Mouse (Mus musculus): Measurements from ENCODE around the gene Trpm1. TPM values are rescaled to one million over a fixed set of nuclear protein-coding genes. Genes with fewer than 3 reads are reported as not detected.

Gene Trpm1
- polyA plus RNA-seq, 1 experiment, result not detected

GRCm38 (mm10) chr7:64166724-64167123 is 13.1 kb downstream of the Trpm1 start:
- peaks cover 11% of the 10 kb centered on the region for H3K4me1 ChIP-seq (ENCODE audit: control insufficient read depth, insufficient read depth, low read length)
- no peak for DNase-seq
- H3K27me3 ChIP-seq (ENCODE audit: control insufficient read depth, insufficient read depth, low read length), result no peaks in the 10 kb centered on the region
- no peak overlapping the region for H3K4me3 ChIP-seq (replicated peaks; ENCODE audit: insufficient read depth, low read depth, low read length)
- TF ChIP-seq POLR2A (IDR thresholded peaks at IDR 0.05; ENCODE audit: borderline replicate concordance, insufficient read depth, low read length) (no peak), CTCF (IDR thresholded peaks at IDR 0.05; ENCODE audit: borderline replicate concordance, insufficient read depth, low read depth, low read length) (no peak)
- no peak overlapping the region for H3K27ac ChIP-seq (ENCODE audit: insufficient read depth, low read length)

DNA sequence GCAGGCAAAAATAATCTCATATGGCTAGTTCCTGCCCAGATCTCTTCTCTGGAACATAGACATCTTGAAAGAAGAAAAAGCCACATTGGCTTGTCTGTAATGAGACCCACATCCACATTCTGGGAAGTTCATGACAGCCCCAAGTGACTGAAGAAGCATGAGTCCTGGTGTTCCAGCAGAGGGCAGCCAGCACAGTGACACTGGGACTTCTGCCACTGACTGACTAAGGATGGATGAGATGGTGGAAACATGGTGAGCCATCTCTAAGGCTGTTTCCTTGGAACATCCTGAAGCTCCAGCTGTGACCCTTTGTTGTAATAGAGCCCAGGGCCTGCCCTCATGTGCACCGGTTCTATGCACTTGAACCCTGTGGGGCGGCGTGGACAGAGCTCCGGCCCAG is 25.7 kb downstream of the Trpm1 start:
- Histone ChIP-seq H3K27me3 (ENCODE audit: control insufficient read depth, insufficient read depth, low read length) (no peaks in the 10 kb centered on the region; the same call in 1 of the 2 replicates), H3K27ac (ENCODE audit: insufficient read depth, low read length) (no peak overlapping the region), H3K4me3 (replicated peaks; ENCODE audit: insufficient read depth, low read depth, low read length) (no peak overlapping the region), H3K4me1 (ENCODE audit: control insufficient read depth, insufficient read depth, low read length) (no peaks in the 10 kb centered on the region)
- 83% methylated on average over 4 of the region's 4 CpGs for WGBS
- no peak for DNase-seq
- TF ChIP-seq CTCF (IDR thresholded peaks at IDR 0.05; ENCODE audit: borderline replicate concordance, insufficient read depth, low read depth, low read length) (peak; percentile 9; the same call in 1 of the 2 replicates), POLR2A (IDR thresholded peaks at IDR 0.05; ENCODE audit: borderline replicate concordance, insufficient read depth, low read length) (no peak)

- WGBS, result 46% methylated on average over 10 of the region's 10 CpGs
- Histone ChIP-seq H3K27me3 (ENCODE audit: control insufficient read depth, insufficient read depth, low read length) (no peaks in the 10 kb centered on the region; the same call in 1 of the 2 replicates), H3K4me1 (ENCODE audit: control insufficient read depth, insufficient read depth, low read length) (no peaks in the 10 kb centered on the region), H3K27ac (ENCODE audit: insufficient read depth, low read length) (no peak overlapping the region), H3K4me3 (replicated peaks; ENCODE audit: insufficient read depth, low read depth, low read length) (no peak overlapping the region)
- TF ChIP-seq POLR2A (IDR thresholded peaks at IDR 0.05; ENCODE audit: borderline replicate concordance, insufficient read depth, low read length), result no peak
- TF ChIP-seq CTCF (IDR thresholded peaks at IDR 0.05; ENCODE audit: borderline replicate concordance, insufficient read depth, low read depth, low read length), result no peak
- DNase-seq, result no peak
These were observed 31.7 kb downstream of the Trpm1 start for GRCm38 (mm10) chr7:64185203-64185931.

- no peaks in the 10 kb centered on the region; the same call in 1 of the 2 replicates for H3K27me3 ChIP-seq (ENCODE audit: control insufficient read depth, insufficient read depth, low read length)
- WGBS, result 94% methylated on average over 3 of the region's 3 CpGs
- H3K27ac ChIP-seq (ENCODE audit: insufficient read depth, low read length), result no peak overlapping the region
- DNase-seq, result no peak
- H3K4me3 ChIP-seq (replicated peaks; ENCODE audit: insufficient read depth, low read depth, low read length), result no peak overlapping the region
- TF ChIP-seq POLR2A (IDR thresholded peaks at IDR 0.05; ENCODE audit: borderline replicate concordance, insufficient read depth, low read length), result no peak
- TF ChIP-seq CTCF (IDR thresholded peaks at IDR 0.05; ENCODE audit: borderline replicate concordance, insufficient read depth, low read depth, low read length), result no peak
- H3K4me1 ChIP-seq (ENCODE audit: control insufficient read depth, insufficient read depth, low read length), result no peaks in the 10 kb centered on the region
These were observed 32.3 kb downstream of the Trpm1 start for GRCm38 (mm10) chr7:64185932-64186312.

GRCm38 (mm10) chr7:64192261-64192943 is 38.8 kb downstream of the Trpm1 start:
- no peak for TF ChIP-seq POLR2A (IDR thresholded peaks at IDR 0.05; ENCODE audit: borderline replicate concordance, insufficient read depth, low read length)
- TF ChIP-seq CTCF (IDR thresholded peaks at IDR 0.05; ENCODE audit: borderline replicate concordance, insufficient read depth, low read depth, low read length), result no peak
- WGBS, result 61% methylated on average over 14 of the region's 14 CpGs
- Histone ChIP-seq H3K4me1 (ENCODE audit: control insufficient read depth, insufficient read depth, low read length) (no peaks in the 10 kb centered on the region), H3K27me3 (ENCODE audit: control insufficient read depth, insufficient read depth, low read length) (no peaks in the 10 kb centered on the region), H3K27ac (ENCODE audit: insufficient read depth, low read length) (no peak overlapping the region), H3K4me3 (replicated peaks; ENCODE audit: insufficient read depth, low read depth, low read length) (no peak overlapping the region)
- peak; percentile 8 to 12 for DNase-seq

- WGBS, result 69% methylated on average over 5 of the region's 5 CpGs
- no peak overlapping the region for H3K27ac ChIP-seq (ENCODE audit: insufficient read depth, low read length)
- no peak for TF ChIP-seq POLR2A (IDR thresholded peaks at IDR 0.05; ENCODE audit: borderline replicate concordance, insufficient read depth, low read length)
- no peak for TF ChIP-seq CTCF (IDR thresholded peaks at IDR 0.05; ENCODE audit: borderline replicate concordance, insufficient read depth, low read depth, low read length)
- H3K27me3 ChIP-seq (ENCODE audit: control insufficient read depth, insufficient read depth, low read length), result no peaks in the 10 kb centered on the region
- H3K4me3 ChIP-seq (replicated peaks; ENCODE audit: insufficient read depth, low read depth, low read length), result no peak overlapping the region
- DNase-seq, result no peak
- no peaks in the 10 kb centered on the region for H3K4me1 ChIP-seq (ENCODE audit: control insufficient read depth, insufficient read depth, low read length)
These were observed 39.8 kb downstream of the Trpm1 start for GRCm38 (mm10) chr7:64193476-64193875.

- no peak overlapping the region for H3K4me3 ChIP-seq (replicated peaks; ENCODE audit: insufficient read depth, low read depth, low read length)
- no peak for DNase-seq
- H3K27me3 ChIP-seq (ENCODE audit: control insufficient read depth, insufficient read depth, low read length), result no peaks in the 10 kb centered on the region
- TF ChIP-seq POLR2A (IDR thresholded peaks at IDR 0.05; ENCODE audit: borderline replicate concordance, insufficient read depth, low read length) (no peak), CTCF (IDR thresholded peaks at IDR 0.05; ENCODE audit: borderline replicate concordance, insufficient read depth, low read depth, low read length) (no peak)
- no peak overlapping the region for H3K27ac ChIP-seq (ENCODE audit: insufficient read depth, low read length)
- H3K4me1 ChIP-seq (ENCODE audit: control insufficient read depth, insufficient read depth, low read length), result no peaks in the 10 kb centered on the region
- WGBS, result 84% methylated on average over 3 of the region's 3 CpGs
These were observed 42.5 kb downstream of the Trpm1 start for GRCm38 (mm10) chr7:64196114-64196513.

DNA sequence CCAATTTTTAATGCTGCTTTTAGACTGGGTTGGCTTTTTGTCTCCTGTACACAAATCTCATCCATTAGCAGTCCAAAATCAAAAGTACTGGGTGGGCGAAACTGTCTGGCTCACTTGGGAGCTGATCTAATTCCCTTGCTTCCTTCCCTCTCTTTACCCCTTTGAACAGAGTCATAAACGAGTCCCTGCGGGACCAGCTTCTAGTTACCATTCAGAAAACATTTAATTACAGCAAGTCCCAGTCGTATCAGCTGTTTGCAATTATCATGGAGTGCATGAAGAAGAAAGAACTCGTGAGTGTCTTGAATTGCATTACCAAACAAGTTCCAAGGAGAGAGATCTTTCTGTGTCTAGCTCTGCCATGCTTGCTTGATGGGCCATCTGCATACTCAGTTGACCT is 55.1 kb downstream of the Trpm1 start:
- Histone ChIP-seq H3K4me1 (ENCODE audit: control insufficient read depth, insufficient read depth, low read length) (no peaks in the 10 kb centered on the region), H3K27me3 (ENCODE audit: control insufficient read depth, insufficient read depth, low read length) (no peaks in the 10 kb centered on the region), H3K27ac (ENCODE audit: insufficient read depth, low read length) (no peak overlapping the region), H3K4me3 (replicated peaks; ENCODE audit: insufficient read depth, low read depth, low read length) (no peak overlapping the region)
- 73% methylated on average over 5 of the region's 5 CpGs for WGBS
- no peak for TF ChIP-seq CTCF (IDR thresholded peaks at IDR 0.05; ENCODE audit: borderline replicate concordance, insufficient read depth, low read depth, low read length)
- no peak for TF ChIP-seq POLR2A (IDR thresholded peaks at IDR 0.05; ENCODE audit: borderline replicate concordance, insufficient read depth, low read length)
- no peak for DNase-seq

Data from cerebellum, adult 2 months (tissue).